ENCODE assay signal across 18 mouse cellular contexts in the genomic region with DNA sequence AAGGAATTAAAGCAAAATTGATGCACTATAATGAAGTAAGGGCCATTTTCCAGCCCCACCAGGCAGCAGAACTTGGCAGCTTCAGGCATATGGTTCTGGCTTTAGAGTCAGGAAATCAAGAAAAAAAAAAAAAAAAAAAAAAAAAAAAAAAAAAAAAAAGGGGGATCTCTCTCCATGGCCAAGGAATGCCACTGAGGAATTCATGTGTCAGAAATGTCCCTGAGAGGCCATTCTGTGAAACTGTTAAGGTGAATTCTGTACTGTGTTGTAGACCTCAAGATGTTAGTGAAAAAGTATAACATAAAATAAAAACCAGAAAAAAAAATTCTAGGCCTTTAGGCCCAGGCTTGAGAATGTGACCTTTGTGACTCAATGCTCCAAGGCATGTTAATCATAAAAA.
A peak's percentile ranks its signal among the peaks of the same experiment; 100 is the strongest.
DNase-seq lines count a peak whose midpoint lies in the region; TF ChIP-seq lines count a peak whose summit lies in the region.
"Had no signal": no experiment of that assay in that cellular context is flagged by ENCODE, and none has a peak within 500 bp of the region (broad histone marks: within the 10 kb centered on the region; RNA-seq: fewer than 3 reads in every experiment).

No protein-coding gene starts in this region.

- H3K4me3 ChIP-seq in CH12.LX (replicated peaks in 1 of 3; ENCODE audit: low read depth in 2 of 3, low read length in 2 of 3, poor library complexity in 1 of 3) (no peak overlapping the region), ES-E14 (ENCODE audit: insufficient read depth in 1 of 2, low read depth in 1 of 2, low read length in 2 of 2, poor library complexity in 1 of 2, severe bottlenecking in 1 of 2) (no peak overlapping the region)
- H3K4me3 ChIP-seq in layer of hippocampus, adult 2 months: no peak overlapping the region

- H3K27me3 ChIP-seq in CH12.LX (replicated peaks): no peaks in the 10 kb centered on the region
- H3K27me3 ChIP-seq: Patski had no signal

- DNase-seq in CH12.LX (ENCODE audit: extremely low read depth): no peak
- no peak for DNase-seq in ES-E14 (ENCODE audit: low read depth, low spot score)
- DNase-seq in thymus, adult 18-20 months: no peak
- DNase-seq in layer of hippocampus, adult 2 months (ENCODE audit: low spot score in 2 of 2): no peak
- DNase-seq: adrenal gland, adult 2 months; adrenal gland, adult 8-10 months; adrenal gland, postnatal 10 days; adrenal gland, postnatal 14 days; adrenal gland, postnatal 25 days; adrenal gland, postnatal 36 days; B cell, adult 2 months; cerebellum, adult 11 months; cerebellum, adult 11-12 months; cerebellum, adult 18-20 months; cerebellum, adult 2 months; cerebellum, adult 8-10 months had no signal

- TF ChIP-seq POLR2A in CH12.LX (IDR thresholded peaks at IDR 0.05; ENCODE audit: low read depth, low read length): no peak

- no peak for TF ChIP-seq RAD21 in CH12.LX (IDR thresholded peaks at IDR 0.05; ENCODE audit: low read depth, low read length)

- peaks cover 0 to 6% of the 10 kb centered on the region in 2 experiments; a peak in 2 of 4 replicates for H3K4me1 ChIP-seq in CH12.LX (ENCODE audit: control insufficient read depth in 1 of 2, insufficient read depth in 2 of 2)
- H3K4me1 ChIP-seq in ES-E14 (ENCODE audit: control insufficient read depth in 2 of 2, insufficient read depth in 2 of 2, low read length in 2 of 2, poor library complexity in 1 of 2): no peaks in the 10 kb centered on the region

- H3K36me3 ChIP-seq in CH12.LX (replicated peaks in 1 of 2; ENCODE audit: control insufficient read depth in 1 of 2, insufficient read depth in 1 of 2, low read length in 1 of 2) (no peaks in the 10 kb centered on the region), ES-E14 (ENCODE audit: control insufficient read depth, insufficient read depth, low read length, poor library complexity, severe bottlenecking) (no peaks in the 10 kb centered on the region)
- H3K36me3 ChIP-seq: G1E had no signal

- dilution Hi-C loops in CH12.LX (cut with MboI; ENCODE audit: extremely low pct_ligation_motif_present, extremely low pct_unique_long_range_greater_than_20kb, low sequenced_read_pairs): no loop called here

- no peak for TF ChIP-seq EP300 in CH12.LX (IDR thresholded peaks at IDR 0.05; ENCODE audit: low read length)

- H3K9ac ChIP-seq in CH12.LX (ENCODE audit: insufficient read depth, low read depth) (no peak overlapping the region), ES-E14 (ENCODE audit: insufficient read depth, low read depth, low read length, poor library complexity, severe bottlenecking) (no peak overlapping the region)

- H3K27ac ChIP-seq in CH12.LX (ENCODE audit: insufficient read depth, low read depth): no peak overlapping the region
- H3K27ac ChIP-seq in ES-E14 (ENCODE audit: insufficient read depth, low read depth, low read length, poor library complexity, severe bottlenecking): no peak overlapping the region
- H3K27ac ChIP-seq in layer of hippocampus, adult 2 months: no peak overlapping the region

- in situ Hi-C loops in CH12.LX (cut with MboI; ENCODE audit: low pct_ligation_motif_present, low pct_unique_long_range_greater_than_20kb, low sequenced_read_pairs): no loop called here
- in situ Hi-C loops in ES-E14 (cut with MboI; ENCODE audit: low sequenced_read_pairs in 2 of 2, unreplicated experiment in 2 of 2): no loop called here

- no peaks in the 10 kb centered on the region for H3K79me2 ChIP-seq in CH12.LX (replicated peaks; ENCODE audit: control insufficient read depth, extremely low read depth, insufficient read depth, poor library complexity, severe bottlenecking)

- H3K9me3 ChIP-seq in CH12.LX (replicated peaks; ENCODE audit: low read length) (peaks cover 6% of the 10 kb centered on the region), ES-E14 (ENCODE audit: control insufficient read depth, insufficient read depth, low read depth, low read length) (no peaks in the 10 kb centered on the region)
- H3K9me3 ChIP-seq: G1E had no signal

- TF ChIP-seq CTCF in CH12.LX (conservative IDR thresholded peaks at IDR 0.05 in 1 of 2, IDR thresholded peaks at IDR 0.05 in 1 of 2; ENCODE audit: low read depth in 2 of 2, low read length in 2 of 2): no peak
- TF ChIP-seq CTCF in layer of hippocampus, adult 2 months (conservative IDR thresholded peaks at IDR 0.05): no peak

- H3K4me2 ChIP-seq in CH12.LX (ENCODE audit: insufficient read depth, low read depth, poor library complexity, severe bottlenecking): no peak overlapping the region

TF ChIP-seq in CH12.LX, 34 proteins besides CTCF, POLR2A, EP300 and RAD21:
- TF ChIP-seq POLR2AphosphoS2 (IDR thresholded peaks at IDR 0.05; ENCODE audit: low read depth, low read length) (no peak), ZNF384 (IDR thresholded peaks at IDR 0.05; ENCODE audit: low read depth, low read length) (peak; percentile 53)

TF ChIP-seq in ES-E14, 5 proteins besides CTCF, POLR2A, EP300 and RAD21:
- TF ChIP-seq ZC3H11A (IDR thresholded peaks at IDR 0.05; ENCODE audit: borderline replicate concordance, low read depth, low read length) (no peak), MAFK (IDR thresholded peaks at IDR 0.05; ENCODE audit: insufficient read depth, low read depth, low read length) (no peak), CHD2 (IDR thresholded peaks at IDR 0.05; ENCODE audit: low read depth, low read length) (no peak), ZNF384 (IDR thresholded peaks at IDR 0.05; ENCODE audit: low read depth, low read length) (peak; percentile 90; the same call in 1 of the 2 replicates)
TF ChIP-seq in ES-E14: peak in this region for 1.
